Mouse (Mus musculus): ENCODE measurements around the gene Hal. TPM values are rescaled to one million over a fixed set of nuclear protein-coding genes. Genes with fewer than 3 reads are reported as not detected.
"Not testable (repeated sequence)": the region's sequence is repeated elsewhere in the genome, so short reads cannot be mapped to it uniquely, and the experiment has no call there.

Hal gene
- polyA plus RNA-seq, 1 experiment = 1.2 TPM

- TF ChIP-seq EP300 (IDR thresholded peaks at IDR 0.05; ENCODE audit: insufficient read depth, low read depth, low read length) (no peak), CTCF (IDR thresholded peaks at IDR 0.05; ENCODE audit: low read depth, low read length) (no peak), POLR2A (IDR thresholded peaks at IDR 0.05; ENCODE audit: insufficient read depth, low read length) (no peak)
- no peaks in the 10 kb centered on the region for H3K4me1 ChIP-seq (ENCODE audit: control insufficient read depth, insufficient read depth, low read length)
- H3K4me3 ChIP-seq (ENCODE audit: low read depth, low read length) = no peak overlapping the region
- H3K9ac ChIP-seq (ENCODE audit: low read depth, poor library complexity, severe bottlenecking) = no peak overlapping the region
- no peaks in the 10 kb centered on the region for H3K27me3 ChIP-seq (ENCODE audit: control insufficient read depth, insufficient read depth, low read length, poor library complexity, severe bottlenecking)
- H3K27ac ChIP-seq (ENCODE audit: insufficient read depth, low read length) = no peak overlapping the region
- H3K9me3 ChIP-seq (replicated peaks; ENCODE audit: control insufficient read depth, insufficient read depth, low read length, poor library complexity, severe bottlenecking) = no peaks in the 10 kb centered on the region
- H3K36me3 ChIP-seq (ENCODE audit: control insufficient read depth, insufficient read depth, low read length, poor library complexity, severe bottlenecking) = no peaks in the 10 kb centered on the region
These were observed 54.6 kb downstream of the Hal start for GRCm38 (mm10) chr10:93543176-93543575.

- Histone ChIP-seq H3K36me3 (ENCODE audit: control insufficient read depth, insufficient read depth, low read length, poor library complexity, severe bottlenecking) (no peaks in the 10 kb centered on the region), H3K9me3 (replicated peaks; ENCODE audit: control insufficient read depth, insufficient read depth, low read length, poor library complexity, severe bottlenecking) (no peaks in the 10 kb centered on the region), H3K4me3 (ENCODE audit: low read depth, low read length) (no peak overlapping the region), H3K4me1 (ENCODE audit: control insufficient read depth, insufficient read depth, low read length) (no peaks in the 10 kb centered on the region), H3K27ac (ENCODE audit: insufficient read depth, low read length) (no peak overlapping the region), H3K9ac (ENCODE audit: low read depth, poor library complexity, severe bottlenecking) (no peak overlapping the region), H3K27me3 (ENCODE audit: control insufficient read depth, insufficient read depth, low read length, poor library complexity, severe bottlenecking) (no peaks in the 10 kb centered on the region)
- no peak for TF ChIP-seq EP300 (IDR thresholded peaks at IDR 0.05; ENCODE audit: insufficient read depth, low read depth, low read length)
- no peak for TF ChIP-seq CTCF (IDR thresholded peaks at IDR 0.05; ENCODE audit: low read depth, low read length)
- TF ChIP-seq POLR2A (IDR thresholded peaks at IDR 0.05; ENCODE audit: insufficient read depth, low read length) = no peak
These were observed 55.6 kb downstream of the Hal start for GRCm38 (mm10) chr10:93544172-93544571.

GRCm38 (mm10) chr10:93547741-93548270, 59.2 kb downstream of the Hal start:
- no peaks in the 10 kb centered on the region for H3K36me3 ChIP-seq (ENCODE audit: control insufficient read depth, insufficient read depth, low read length, poor library complexity, severe bottlenecking)
- H3K9me3 ChIP-seq (replicated peaks; ENCODE audit: control insufficient read depth, insufficient read depth, low read length, poor library complexity, severe bottlenecking) = no peaks in the 10 kb centered on the region
- no peaks in the 10 kb centered on the region for H3K27me3 ChIP-seq (ENCODE audit: control insufficient read depth, insufficient read depth, low read length, poor library complexity, severe bottlenecking)
- no peak overlapping the region for H3K4me3 ChIP-seq (ENCODE audit: low read depth, low read length)
- TF ChIP-seq POLR2A (IDR thresholded peaks at IDR 0.05; ENCODE audit: insufficient read depth, low read length) = no peak
- TF ChIP-seq EP300 (IDR thresholded peaks at IDR 0.05; ENCODE audit: insufficient read depth, low read depth, low read length) = no peak
- no peak for TF ChIP-seq CTCF (IDR thresholded peaks at IDR 0.05; ENCODE audit: low read depth, low read length)
- H3K27ac ChIP-seq (ENCODE audit: insufficient read depth, low read length) = no peak overlapping the region
- no peak overlapping the region for H3K9ac ChIP-seq (ENCODE audit: low read depth, poor library complexity, severe bottlenecking)
- H3K4me1 ChIP-seq (ENCODE audit: control insufficient read depth, insufficient read depth, low read length) = no peaks in the 10 kb centered on the region

- Histone ChIP-seq H3K36me3 (ENCODE audit: control insufficient read depth, insufficient read depth, low read length, poor library complexity, severe bottlenecking) (no peaks in the 10 kb centered on the region), H3K4me1 (ENCODE audit: control insufficient read depth, insufficient read depth, low read length) (no peaks in the 10 kb centered on the region), H3K27me3 (ENCODE audit: control insufficient read depth, insufficient read depth, low read length, poor library complexity, severe bottlenecking) (no peaks in the 10 kb centered on the region), H3K27ac (ENCODE audit: insufficient read depth, low read length) (no peak overlapping the region), H3K4me3 (ENCODE audit: low read depth, low read length) (no peak overlapping the region), H3K9me3 (replicated peaks; ENCODE audit: control insufficient read depth, insufficient read depth, low read length, poor library complexity, severe bottlenecking) (no peaks in the 10 kb centered on the region), H3K9ac (ENCODE audit: low read depth, poor library complexity, severe bottlenecking) (no peak overlapping the region)
- TF ChIP-seq CTCF (IDR thresholded peaks at IDR 0.05; ENCODE audit: low read depth, low read length) = peak; percentile 94
- peak; percentile 36; the same call in 1 of the 2 replicates for TF ChIP-seq EP300 (IDR thresholded peaks at IDR 0.05; ENCODE audit: insufficient read depth, low read depth, low read length)
- TF ChIP-seq POLR2A (IDR thresholded peaks at IDR 0.05; ENCODE audit: insufficient read depth, low read length) = no peak
These were observed 60.4 kb downstream of the Hal start for GRCm38 (mm10) chr10:93548991-93549390.

- no peak overlapping the region for H3K9ac ChIP-seq (ENCODE audit: low read depth, poor library complexity, severe bottlenecking)
- H3K9me3 ChIP-seq (replicated peaks; ENCODE audit: control insufficient read depth, insufficient read depth, low read length, poor library complexity, severe bottlenecking) = no peaks in the 10 kb centered on the region
- TF ChIP-seq POLR2A (IDR thresholded peaks at IDR 0.05; ENCODE audit: insufficient read depth, low read length) (no peak), EP300 (IDR thresholded peaks at IDR 0.05; ENCODE audit: insufficient read depth, low read depth, low read length) (no peak), CTCF (IDR thresholded peaks at IDR 0.05; ENCODE audit: low read depth, low read length) (no peak)
- H3K36me3 ChIP-seq (ENCODE audit: control insufficient read depth, insufficient read depth, low read length, poor library complexity, severe bottlenecking) = no peaks in the 10 kb centered on the region
- H3K4me1 ChIP-seq (ENCODE audit: control insufficient read depth, insufficient read depth, low read length) = no peaks in the 10 kb centered on the region
- H3K27ac ChIP-seq (ENCODE audit: insufficient read depth, low read length) = no peak overlapping the region
- H3K27me3 ChIP-seq (ENCODE audit: control insufficient read depth, insufficient read depth, low read length, poor library complexity, severe bottlenecking) = no peaks in the 10 kb centered on the region
- H3K4me3 ChIP-seq (ENCODE audit: low read depth, low read length) = no peak overlapping the region
These were observed 61.3 kb downstream of the Hal start for GRCm38 (mm10) chr10:93549821-93550220.

- Histone ChIP-seq H3K27me3 (ENCODE audit: control insufficient read depth, insufficient read depth, low read length, poor library complexity, severe bottlenecking) (no peaks in the 10 kb centered on the region), H3K9ac (ENCODE audit: low read depth, poor library complexity, severe bottlenecking) (no peak overlapping the region), H3K27ac (ENCODE audit: insufficient read depth, low read length) (no peak overlapping the region), H3K36me3 (ENCODE audit: control insufficient read depth, insufficient read depth, low read length, poor library complexity, severe bottlenecking) (no peaks in the 10 kb centered on the region), H3K4me1 (ENCODE audit: control insufficient read depth, insufficient read depth, low read length) (peaks cover 2% of the 10 kb centered on the region), H3K4me3 (ENCODE audit: low read depth, low read length) (no peak overlapping the region), H3K9me3 (replicated peaks; ENCODE audit: control insufficient read depth, insufficient read depth, low read length, poor library complexity, severe bottlenecking) (no peaks in the 10 kb centered on the region)
- TF ChIP-seq POLR2A (IDR thresholded peaks at IDR 0.05; ENCODE audit: insufficient read depth, low read length) = no peak
- TF ChIP-seq EP300 (IDR thresholded peaks at IDR 0.05; ENCODE audit: insufficient read depth, low read depth, low read length) = no peak
- TF ChIP-seq CTCF (IDR thresholded peaks at IDR 0.05; ENCODE audit: low read depth, low read length) = no peak
These were observed 64.0 kb downstream of the Hal start for GRCm38 (mm10) chr10:93552596-93552995.

- not testable (repeated sequence) for H3K9me3 ChIP-seq (replicated peaks; ENCODE audit: control insufficient read depth, insufficient read depth, low read length, poor library complexity, severe bottlenecking); H3K27ac ChIP-seq (ENCODE audit: insufficient read depth, low read length); H3K4me3 ChIP-seq (ENCODE audit: low read depth, low read length); H3K36me3 ChIP-seq (ENCODE audit: control insufficient read depth, insufficient read depth, low read length, poor library complexity, severe bottlenecking); H3K27me3 ChIP-seq (ENCODE audit: control insufficient read depth, insufficient read depth, low read length, poor library complexity, severe bottlenecking); H3K4me1 ChIP-seq (ENCODE audit: control insufficient read depth, insufficient read depth, low read length); H3K9ac ChIP-seq (ENCODE audit: low read depth, poor library complexity, severe bottlenecking)
These were observed 69.4 kb downstream of the Hal start for GRCm38 (mm10) chr10:93557971-93558370.

Measured in ES-Bruce4 (cell line).